Mouse (Mus musculus) intestine, embryonic 16.5 days (tissue): ENCODE data around the gene Zmat5. TPM values are rescaled to one million over a fixed set of nuclear protein-coding genes. Genes with fewer than 3 reads are reported as not detected.

Experiments
- polyA plus RNA-seq: library from polyadenylated mRNA; unstranded; fragments of >200 nt; fragmentation: Nextera tagmentation; extraction: Ambion mirVana; gene quantifications from 2 replicates; pipeline ENCODE4 v1.2.1, GENCODE M21; 2015

The Zmat5 gene
- polyA plus RNA-seq, 1 experiment from 2014 or later: 64.8 TPM

Other genes with a start within 250 kb of the Zmat5 start
- 15.4 and 18.5 TPM in 2 replicates for gene Mtmr3, start 109.8 kb upstream of the Zmat5 start, polyA plus RNA-seq
- gene Gm11032, start 84.6 kb upstream of the Zmat5 start, polyA plus RNA-seq: not detected in 2 replicates
- gene Ascc2, start 66.9 kb upstream of the Zmat5 start, polyA plus RNA-seq: 32.0 and 32.8 TPM in 2 replicates
- gene Uqcr10, start 336 bp upstream of the Zmat5 start, polyA plus RNA-seq: 1,259 and 1,267 TPM in 2 replicates
- 0.07 and 0.15 TPM in 2 replicates for gene Cabp7, start 42.1 kb downstream of the Zmat5 start, polyA plus RNA-seq
- gene Nf2, start 144.9 kb downstream of the Zmat5 start, polyA plus RNA-seq: 38.0 and 38.8 TPM in 2 replicates
- gene Nipsnap1, start 169.3 kb downstream of the Zmat5 start, polyA plus RNA-seq: 112 and 119 TPM in 2 replicates
- 30.3 and 32.7 TPM in 2 replicates for gene Thoc5, start 190.6 kb downstream of the Zmat5 start, polyA plus RNA-seq
- gene Nefh, start 243.4 kb downstream of the Zmat5 start, polyA plus RNA-seq: 0.55 and 0.61 TPM in 2 replicates